Mouse (Mus musculus): ENCODE measurements at regions not wholly inside any gene's neighbourhood (a gene's known extent, or its start where the extent isn't known, plus 50 kb on each side); places are given as distances from the start of the nearest gene placed in this dataset.
A peak's percentile ranks its signal among the peaks of the same experiment; 100 is the strongest.

- H3K27me3 ChIP-seq (ENCODE audit: control insufficient read depth, insufficient read depth, low read length) = no peaks in the 10 kb centered on the region
- H3K36me3 ChIP-seq (ENCODE audit: control insufficient read depth, insufficient read depth, low read length) = no peaks in the 10 kb centered on the region
- H3K9me3 ChIP-seq (ENCODE audit: control insufficient read depth, low read depth, low read length) = no peaks in the 10 kb centered on the region
- H3K27ac ChIP-seq (ENCODE audit: low read length) = no peak overlapping the region
- no peak overlapping the region for H3K9ac ChIP-seq (replicated peaks; ENCODE audit: low read depth, low read length)
- no peak for ATAC-seq (ENCODE audit: insufficient number of reproducible peaks, insufficient read depth, low FRiP score, low read depth)
- H3K4me3 ChIP-seq (ENCODE audit: low read depth, low read length) = no peak overlapping the region
- WGBS = 70% methylated on average over 4 of the region's 4 CpGs
- H3K4me2 ChIP-seq (replicated peaks; ENCODE audit: low read depth, low read length) = no peak overlapping the region
- no peaks in the 10 kb centered on the region for H3K4me1 ChIP-seq (ENCODE audit: control insufficient read depth, insufficient read depth, low read length)
Observed at GRCm38 (mm10) chr7:136306137-136306536, 588.3 kb upstream of the Mgmt start.

GRCm38 (mm10) chr7:136308765-136309164, 585.6 kb upstream of the Mgmt start:
- no peak for ATAC-seq (ENCODE audit: insufficient number of reproducible peaks, insufficient read depth, low FRiP score, low read depth)
- Histone ChIP-seq H3K4me1 (ENCODE audit: control insufficient read depth, insufficient read depth, low read length) (0 out of 2 replicates have a peak, but pooled peaks cover 2% of the 10 kb centered on the region), H3K4me3 (ENCODE audit: low read depth, low read length) (no peak overlapping the region), H3K9ac (replicated peaks; ENCODE audit: low read depth, low read length) (no peak overlapping the region), H3K9me3 (ENCODE audit: control insufficient read depth, low read depth, low read length) (no peaks in the 10 kb centered on the region), H3K27me3 (ENCODE audit: control insufficient read depth, insufficient read depth, low read length) (no peaks in the 10 kb centered on the region), H3K27ac (ENCODE audit: low read length) (no peak overlapping the region), H3K36me3 (ENCODE audit: control insufficient read depth, insufficient read depth, low read length) (no peaks in the 10 kb centered on the region), H3K4me2 (replicated peaks; ENCODE audit: low read depth, low read length) (no peak overlapping the region)

GRCm38 (mm10) chr7:136327281-136327680, 567.1 kb upstream of the Mgmt start:
- no peak for ATAC-seq (ENCODE audit: insufficient number of reproducible peaks, insufficient read depth, low FRiP score, low read depth)
- WGBS = 89% methylated on average over 4 of the region's 4 CpGs
- H3K27ac ChIP-seq (ENCODE audit: low read length) = no peak overlapping the region
- no peak overlapping the region for H3K4me3 ChIP-seq (ENCODE audit: low read depth, low read length)
- H3K9me3 ChIP-seq (ENCODE audit: control insufficient read depth, low read depth, low read length) = no peaks in the 10 kb centered on the region
- no peaks in the 10 kb centered on the region for H3K4me1 ChIP-seq (ENCODE audit: control insufficient read depth, insufficient read depth, low read length)
- H3K36me3 ChIP-seq (ENCODE audit: control insufficient read depth, insufficient read depth, low read length) = no peaks in the 10 kb centered on the region
- H3K27me3 ChIP-seq (ENCODE audit: control insufficient read depth, insufficient read depth, low read length) = no peaks in the 10 kb centered on the region
- H3K9ac ChIP-seq (replicated peaks; ENCODE audit: low read depth, low read length) = no peak overlapping the region
- H3K4me2 ChIP-seq (replicated peaks; ENCODE audit: low read depth, low read length) = no peak overlapping the region

GRCm38 (mm10) chr7:136330431-136330830, 564.0 kb upstream of the Mgmt start:
- Histone ChIP-seq H3K36me3 (ENCODE audit: control insufficient read depth, insufficient read depth, low read length) (no peaks in the 10 kb centered on the region), H3K9me3 (ENCODE audit: control insufficient read depth, low read depth, low read length) (no peaks in the 10 kb centered on the region), H3K27me3 (ENCODE audit: control insufficient read depth, insufficient read depth, low read length) (no peaks in the 10 kb centered on the region), H3K4me2 (replicated peaks; ENCODE audit: low read depth, low read length) (no peak overlapping the region), H3K27ac (ENCODE audit: low read length) (no peak overlapping the region), H3K4me3 (ENCODE audit: low read depth, low read length) (no peak overlapping the region), H3K4me1 (ENCODE audit: control insufficient read depth, insufficient read depth, low read length) (no peaks in the 10 kb centered on the region), H3K9ac (replicated peaks; ENCODE audit: low read depth, low read length) (no peak overlapping the region)
- no peak for ATAC-seq (ENCODE audit: insufficient number of reproducible peaks, insufficient read depth, low FRiP score, low read depth)
- 88% methylated on average over 1 of the region's 1 CpGs for WGBS

- no peak for ATAC-seq (ENCODE audit: insufficient number of reproducible peaks, insufficient read depth, low FRiP score, low read depth)
- H3K9ac ChIP-seq (replicated peaks; ENCODE audit: low read depth, low read length) = no peak overlapping the region
- H3K4me1 ChIP-seq (ENCODE audit: control insufficient read depth, insufficient read depth, low read length) = no peaks in the 10 kb centered on the region
- H3K9me3 ChIP-seq (ENCODE audit: control insufficient read depth, low read depth, low read length) = no peaks in the 10 kb centered on the region
- 55% methylated on average over 4 of the region's 4 CpGs for WGBS
- no peak overlapping the region for H3K4me2 ChIP-seq (replicated peaks; ENCODE audit: low read depth, low read length)
- no peak overlapping the region for H3K27ac ChIP-seq (ENCODE audit: low read length)
- no peaks in the 10 kb centered on the region for H3K36me3 ChIP-seq (ENCODE audit: control insufficient read depth, insufficient read depth, low read length)
- H3K27me3 ChIP-seq (ENCODE audit: control insufficient read depth, insufficient read depth, low read length) = no peaks in the 10 kb centered on the region
- H3K4me3 ChIP-seq (ENCODE audit: low read depth, low read length) = no peak overlapping the region
Observed at GRCm38 (mm10) chr7:136332805-136333204, 561.6 kb upstream of the Mgmt start.

DNA sequence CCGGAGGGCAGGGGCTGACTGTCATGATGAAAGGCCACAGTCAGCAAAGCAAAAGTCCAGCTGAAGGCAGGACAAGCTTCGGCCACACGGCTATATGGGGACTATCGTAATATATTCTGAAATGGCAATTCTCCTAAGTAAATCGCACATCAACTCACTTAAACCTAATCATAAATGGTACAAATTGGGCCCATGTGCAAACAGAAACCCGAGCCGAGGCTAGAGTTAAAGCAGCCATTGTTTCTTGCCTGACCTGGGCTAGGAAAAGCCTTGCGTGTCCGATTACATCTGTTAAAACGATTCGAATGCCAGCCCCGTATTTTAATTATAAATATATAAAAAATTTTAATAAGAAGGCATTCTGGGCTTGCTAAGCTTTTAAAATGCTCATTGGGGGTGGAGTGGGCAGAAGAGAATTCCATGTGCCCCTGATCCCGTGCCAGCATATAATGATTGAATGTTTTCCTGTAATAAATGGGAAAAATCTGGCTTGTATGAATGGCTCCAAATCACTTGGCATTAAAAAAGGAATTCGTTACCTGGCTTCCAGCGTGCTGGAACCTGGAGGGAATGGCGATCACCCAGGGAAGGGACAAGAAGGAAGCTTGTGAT, 552.7 kb upstream of the Mgmt start:
- Histone ChIP-seq H3K27ac (ENCODE audit: low read length) (no peak overlapping the region), H3K9ac (replicated peaks; ENCODE audit: low read depth, low read length) (no peak overlapping the region), H3K27me3 (ENCODE audit: control insufficient read depth, insufficient read depth, low read length) (no peaks in the 10 kb centered on the region), H3K9me3 (ENCODE audit: control insufficient read depth, low read depth, low read length) (no peaks in the 10 kb centered on the region), H3K4me1 (ENCODE audit: control insufficient read depth, insufficient read depth, low read length) (peaks cover 7% of the 10 kb centered on the region; the same call in 1 of the 2 replicates), H3K36me3 (ENCODE audit: control insufficient read depth, insufficient read depth, low read length) (no peaks in the 10 kb centered on the region), H3K4me3 (ENCODE audit: low read depth, low read length) (no peak overlapping the region), H3K4me2 (replicated peaks; ENCODE audit: low read depth, low read length) (no peak overlapping the region)
- WGBS = 67% methylated on average over 16 of the region's 16 CpGs
- no peak for ATAC-seq (ENCODE audit: insufficient number of reproducible peaks, insufficient read depth, low FRiP score, low read depth)

DNA sequence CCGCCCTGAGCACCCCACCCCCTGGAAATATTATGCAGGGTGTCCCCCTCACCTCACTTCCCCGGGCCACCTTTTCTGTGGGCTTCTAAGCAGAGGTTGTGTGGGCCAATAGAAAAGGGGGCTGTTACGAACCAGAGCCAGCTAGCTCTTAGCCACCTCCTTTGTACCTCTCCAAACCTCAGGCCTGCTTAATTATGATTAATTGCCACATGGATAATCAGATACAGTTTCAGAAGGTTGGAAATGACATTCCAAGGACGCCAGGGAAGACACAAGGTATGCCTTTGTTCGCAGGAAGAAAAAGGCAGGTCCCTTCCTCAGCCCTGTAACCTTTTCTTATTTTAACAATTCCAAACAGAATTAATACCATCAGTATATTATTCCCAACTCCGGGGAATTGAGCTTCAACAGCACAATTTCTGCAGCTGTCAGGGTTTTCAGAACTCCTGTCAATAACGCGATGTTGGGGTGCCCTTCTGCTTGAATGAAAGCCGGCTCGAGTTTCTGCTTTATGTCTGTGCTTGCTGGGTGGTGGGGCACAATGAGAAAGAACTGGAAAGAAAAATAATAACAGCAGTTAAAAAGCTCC, 552.1 kb upstream of the Mgmt start:
- H3K9ac ChIP-seq (replicated peaks; ENCODE audit: low read depth, low read length) = no peak overlapping the region
- 35% methylated on average over 10 of the region's 10 CpGs for WGBS
- ATAC-seq (ENCODE audit: insufficient number of reproducible peaks, insufficient read depth, low FRiP score, low read depth) = no peak; the same call in 1 of the 2 replicates
- peak overlapping the region; percentile 17; the same call in 1 of the 2 replicates for H3K27ac ChIP-seq (ENCODE audit: low read length)
- no peak overlapping the region for H3K4me2 ChIP-seq (replicated peaks; ENCODE audit: low read depth, low read length)
- H3K4me3 ChIP-seq (ENCODE audit: low read depth, low read length) = no peak overlapping the region
- no peaks in the 10 kb centered on the region for H3K27me3 ChIP-seq (ENCODE audit: control insufficient read depth, insufficient read depth, low read length)
- no peaks in the 10 kb centered on the region for H3K9me3 ChIP-seq (ENCODE audit: control insufficient read depth, low read depth, low read length)
- H3K36me3 ChIP-seq (ENCODE audit: control insufficient read depth, insufficient read depth, low read length) = no peaks in the 10 kb centered on the region
- H3K4me1 ChIP-seq (ENCODE audit: control insufficient read depth, insufficient read depth, low read length) = peaks cover 7% of the 10 kb centered on the region; the same call in 1 of the 2 replicates

DNA sequence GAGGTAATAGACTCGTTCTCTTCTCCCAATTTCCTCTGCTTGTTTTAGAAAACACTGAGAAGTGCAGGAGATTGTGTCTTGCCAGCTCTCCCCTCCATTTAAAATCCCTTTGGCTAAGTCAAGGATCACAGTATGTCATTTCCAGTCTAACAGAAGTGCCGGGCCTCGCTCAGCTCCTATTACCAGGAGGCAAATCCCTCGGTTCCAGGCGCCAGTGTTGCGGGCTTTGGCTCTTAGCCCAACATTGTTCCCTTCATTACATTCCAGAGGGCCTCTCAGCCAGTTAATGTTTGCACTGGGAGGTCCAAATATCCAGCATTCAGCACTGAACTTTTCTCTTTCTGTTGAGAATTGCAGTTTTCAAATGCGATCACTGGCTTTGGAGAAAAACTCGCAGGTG, 551.6 kb upstream of the Mgmt start:
- Histone ChIP-seq H3K4me1 (ENCODE audit: control insufficient read depth, insufficient read depth, low read length) (peaks cover 7% of the 10 kb centered on the region; the same call in 1 of the 2 replicates), H3K9ac (replicated peaks; ENCODE audit: low read depth, low read length) (no peak overlapping the region), H3K4me2 (replicated peaks; ENCODE audit: low read depth, low read length) (no peak overlapping the region), H3K9me3 (ENCODE audit: control insufficient read depth, low read depth, low read length) (no peaks in the 10 kb centered on the region), H3K36me3 (ENCODE audit: control insufficient read depth, insufficient read depth, low read length) (no peaks in the 10 kb centered on the region), H3K27me3 (ENCODE audit: control insufficient read depth, insufficient read depth, low read length) (no peaks in the 10 kb centered on the region), H3K27ac (ENCODE audit: low read length) (peak overlapping the region; percentile 17; the same call in 1 of the 2 replicates), H3K4me3 (ENCODE audit: low read depth, low read length) (no peak overlapping the region)
- WGBS = 7% methylated on average over 8 of the region's 8 CpGs
- 0 out of 2 replicates have a peak, but pooled peaks have one; percentile 46 for ATAC-seq (ENCODE audit: insufficient number of reproducible peaks, insufficient read depth, low FRiP score, low read depth)

GRCm38 (mm10) chr7:136343494-136343893, 550.9 kb upstream of the Mgmt start:
- no peak overlapping the region for H3K4me2 ChIP-seq (replicated peaks; ENCODE audit: low read depth, low read length)
- H3K4me3 ChIP-seq (ENCODE audit: low read depth, low read length) = no peak overlapping the region
- 82% methylated on average over 4 of the region's 4 CpGs for WGBS
- no peak overlapping the region for H3K27ac ChIP-seq (ENCODE audit: low read length)
- no peaks in the 10 kb centered on the region for H3K27me3 ChIP-seq (ENCODE audit: control insufficient read depth, insufficient read depth, low read length)
- no peaks in the 10 kb centered on the region for H3K36me3 ChIP-seq (ENCODE audit: control insufficient read depth, insufficient read depth, low read length)
- ATAC-seq (ENCODE audit: insufficient number of reproducible peaks, insufficient read depth, low FRiP score, low read depth) = no peak
- no peaks in the 10 kb centered on the region for H3K9me3 ChIP-seq (ENCODE audit: control insufficient read depth, low read depth, low read length)
- H3K9ac ChIP-seq (replicated peaks; ENCODE audit: low read depth, low read length) = no peak overlapping the region
- peaks cover 7% of the 10 kb centered on the region; the same call in 1 of the 2 replicates for H3K4me1 ChIP-seq (ENCODE audit: control insufficient read depth, insufficient read depth, low read length)
